Mouse (Mus musculus) liver, embryonic 14.5 days (tissue): ENCODE measurements around the gene Vsig1.

Experiments
- CTCF ChIP-seq: IDR thresholded peaks from 2 replicates; pipeline ENCODE4 v1.5.1; 2016; ENCODE audit warnings: antibody characterized with exemption, low read depth, control low read depth
- EP300 ChIP-seq: IDR thresholded peaks from 2 replicates; pipeline ENCODE4 v1.6.1; 2016; ENCODE audit warnings: antibody characterized with exemption, low read depth

DNA sequence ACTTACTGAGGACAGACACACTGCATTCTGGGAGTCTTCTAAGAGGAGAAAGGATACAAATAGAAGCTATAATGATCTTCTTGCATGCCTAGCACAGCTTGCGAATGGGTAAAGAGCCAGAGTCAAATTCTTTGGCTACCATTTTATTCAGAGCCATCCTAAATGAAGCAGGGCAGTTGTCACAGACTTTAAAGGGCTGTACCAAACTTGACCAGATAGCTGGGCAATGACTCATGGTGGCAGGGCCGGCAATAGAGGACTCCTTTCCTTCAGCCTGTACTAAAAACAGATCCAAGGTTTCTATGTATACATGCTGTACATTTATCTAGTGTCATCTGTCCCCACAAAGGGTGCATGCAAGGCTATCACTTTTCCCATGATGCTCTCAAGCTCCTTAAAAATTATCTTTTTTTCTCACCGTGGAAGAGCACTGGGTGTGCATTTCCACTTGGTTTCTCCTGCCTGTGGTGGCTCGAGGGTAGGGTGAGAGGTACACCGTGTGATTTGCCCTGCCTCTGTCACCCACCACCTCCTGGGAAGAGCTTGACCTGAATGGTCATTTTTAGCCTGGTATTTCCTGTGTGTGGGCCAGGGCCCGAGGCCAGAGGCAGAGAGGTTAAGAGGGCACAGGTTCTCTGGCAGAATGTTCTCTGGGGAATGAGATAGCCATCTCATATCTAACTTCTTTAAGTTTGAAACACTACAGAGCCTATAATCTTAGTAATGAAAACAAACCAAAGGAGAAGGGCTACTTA lies 76.0 kb downstream of the Vsig1 start:
- TF ChIP-seq EP300 (no peak), CTCF (no peak)
